Comparison of ENCODE assay signal across 9 mouse cellular contexts in genomic region chr5:115210380-115210779, GRCm38 (mm10). TPM values are rescaled to one million over a fixed set of nuclear protein-coding genes. Genes with fewer than 3 reads are reported as not detected.
DNase-seq lines count a peak whose midpoint lies in the region; ATAC-seq and TF ChIP-seq lines count a peak whose summit lies in the region.
"Had no signal": no experiment of that assay in that cellular context is flagged by ENCODE, and none has a peak within 500 bp of the region (broad histone marks: within the 10 kb centered on the region; RNA-seq: fewer than 3 reads in every experiment).

No protein-coding gene starts in this region.

- H3K4me2 ChIP-seq in hindbrain, embryonic 14.5 days (replicated peaks), result no peak overlapping the region

- WGBS in thymus, adult 2 months, result 10% methylated on average over 1 of the region's 1 CpGs
- 18% methylated on average over 1 of the region's 1 CpGs for WGBS in hindbrain, embryonic 14.5 days

- no peaks in the 10 kb centered on the region for H3K9me3 ChIP-seq in hindbrain, embryonic 14.5 days (ENCODE audit: control insufficient read depth, low read length)

- H3K9ac ChIP-seq in hindbrain, embryonic 14.5 days, result no peak overlapping the region

- no peaks in the 10 kb centered on the region for H3K27me3 ChIP-seq in testis, adult 2 months (ENCODE audit: control insufficient read depth, insufficient read depth, low read length)
- H3K27me3 ChIP-seq in thymus, adult 2 months (ENCODE audit: control insufficient read depth, insufficient read depth, low read length), result peaks cover 2% of the 10 kb centered on the region; the same call in 1 of the 2 replicates
- H3K27me3 ChIP-seq in hindbrain, embryonic 14.5 days (ENCODE audit: control insufficient read depth, insufficient read depth, low read length), result peaks cover 5% of the 10 kb centered on the region; the same call in 1 of the 2 replicates

- no peak overlapping the region for H3K4me3 ChIP-seq in testis, adult 2 months (ENCODE audit: control insufficient read depth, low read depth, low read length)
- H3K4me3 ChIP-seq in thymus, adult 2 months (ENCODE audit: control insufficient read depth, insufficient read depth, low read length), result no peak overlapping the region
- H3K4me3 ChIP-seq in hindbrain, embryonic 14.5 days (replicated peaks; ENCODE audit: low read length), result no peak overlapping the region

- peaks cover 4% of the 10 kb centered on the region for H3K4me1 ChIP-seq in testis, adult 2 months (ENCODE audit: control insufficient read depth, insufficient read depth, low read length)
- H3K4me1 ChIP-seq in thymus, adult 2 months (replicated peaks; ENCODE audit: control insufficient read depth, insufficient read depth, low read length), result no peaks in the 10 kb centered on the region
- 0 out of 2 replicates have a peak, but pooled peaks cover 2% of the 10 kb centered on the region for H3K4me1 ChIP-seq in hindbrain, embryonic 14.5 days (replicated peaks; ENCODE audit: control insufficient read depth, insufficient read depth, low read length)

- H3K27ac ChIP-seq in testis, adult 2 months (ENCODE audit: control insufficient read depth, insufficient read depth, low read depth, low read length), result no peak overlapping the region
- H3K27ac ChIP-seq in thymus, adult 2 months (ENCODE audit: control insufficient read depth, insufficient read depth, low read length), result no peak overlapping the region
- no peak overlapping the region for H3K27ac ChIP-seq in hindbrain, embryonic 14.5 days

- ATAC-seq in erythroid progenitor cell, adult 5-6 weeks (replicated peaks; ENCODE audit: low FRiP score, poor library complexity, severe bottlenecking), result peak; percentile 87
- no peak for ATAC-seq in hindbrain, embryonic 14.5 days (ENCODE audit: low FRiP score)

- no peaks in the 10 kb centered on the region for H3K36me3 ChIP-seq in testis, adult 2 months (ENCODE audit: control insufficient read depth, insufficient read depth, low read length)
- no peaks in the 10 kb centered on the region for H3K36me3 ChIP-seq in thymus, adult 2 months (ENCODE audit: control insufficient read depth, insufficient read depth, low read length)
- no peaks in the 10 kb centered on the region for H3K36me3 ChIP-seq in hindbrain, embryonic 14.5 days (replicated peaks; ENCODE audit: control insufficient read depth, insufficient read depth)

- TF ChIP-seq CTCF in testis, adult 2 months (IDR thresholded peaks at IDR 0.05; ENCODE audit: control insufficient read depth, insufficient read depth, insufficient replicate concordance, low read depth, low read length), result peak; percentile 75; the same call in 1 of the 2 replicates
- peak; percentile 68; the same call in 1 of the 2 replicates for TF ChIP-seq CTCF in thymus, adult 2 months (IDR thresholded peaks at IDR 0.05; ENCODE audit: borderline replicate concordance, control insufficient read depth, extremely low read depth, insufficient read depth, low read length, poor library complexity)

- no peak for TF ChIP-seq POLR2A in testis, adult 2 months (IDR thresholded peaks at IDR 0.05; ENCODE audit: control insufficient read depth, low read depth, low read length)
- TF ChIP-seq POLR2A in thymus, adult 2 months (IDR thresholded peaks at IDR 0.05; ENCODE audit: control insufficient read depth, extremely low read depth, insufficient read depth, low read length, poor library complexity), result no peak

- DNase-seq in gastrocnemius, adult 18-20 months (ENCODE audit: low spot score), result peak; percentile 24
- DNase-seq in gastrocnemius, postnatal 25 days, result no peak
- no peak for DNase-seq in testis, postnatal 10 days (ENCODE audit: low spot score)
- peak; percentile 66 for DNase-seq in thymus, adult 2 months
- DNase-seq in frontal cortex, postnatal 10 days (ENCODE audit: low spot score in 2 of 2), result no peak
- DNase-seq in hindbrain, embryonic 14.5 days (ENCODE audit: low spot score), result no peak

RNA-seq across cellular contexts. Expression of gene Cabp1, which starts 16.2 kb away (rescaled TPM):
- total RNA-seq in gastrocnemius, adult 18-20 months (2021), result 1 to 10 TPM in 1 of 2 experiments, under 1 TPM in 1; 0.50 to 1.2 TPM
- 1 to 10 TPM; 1.6 TPM for total RNA-seq in gastrocnemius, postnatal 25 days (2021)
- 7.2 and 9.1 TPM in 2 replicates for polyA plus RNA-seq in testis, adult 2 months (2012; rRNA removed)
- not detected in 2 replicates for total RNA-seq in erythroid progenitor cell, adult 5-6 weeks (2015; ENCODE audit: low replicate concordance)
- total RNA-seq in erythroid progenitor cell, adult 5-6 weeks (2017; ENCODE audit: low replicate concordance), result not detected in 2 replicates
- 0.50 and 0.58 TPM in 2 replicates for polyA plus RNA-seq in thymus, adult 2 months (2012; rRNA removed)
- polyA plus RNA-seq in hindbrain, embryonic 14.5 days (2014; fragmentation: Nextera tagmentation; extraction: Ambion mirVana), result 17.7 and 22.8 TPM in 2 replicates
- total RNA-seq: common myeloid progenitor, adult 5-6 weeks had no signal

RNA-seq across cellular contexts. Expression of gene Pop5, which starts 25.3 kb away (rescaled TPM):
- 10 to 100 TPM; 34.9 to 39.3 TPM for total RNA-seq in gastrocnemius, adult 18-20 months (2021)
- total RNA-seq in gastrocnemius, postnatal 25 days (2021), result 10 to 100 TPM; 29.2 to 30.7 TPM
- polyA plus RNA-seq in testis, adult 2 months (2012; rRNA removed), result 15.5 and 16.2 TPM in 2 replicates
- total RNA-seq in erythroid progenitor cell, adult 5-6 weeks (2015; ENCODE audit: low replicate concordance), result 45.8 and 70.0 TPM in 2 replicates
- total RNA-seq in erythroid progenitor cell, adult 5-6 weeks (2017; ENCODE audit: low replicate concordance), result 29.8 and 33.7 TPM in 2 replicates
- 166 and 189 TPM in 2 replicates for polyA plus RNA-seq in thymus, adult 2 months (2012; rRNA removed)
- 107 and 114 TPM in 2 replicates for polyA plus RNA-seq in hindbrain, embryonic 14.5 days (2014; fragmentation: Nextera tagmentation; extraction: Ambion mirVana)

RNA-seq across cellular contexts. Expression of gene Mlec, which starts 52.4 kb away (rescaled TPM):
- 100 to 1,000 TPM; 149 to 158 TPM for total RNA-seq in gastrocnemius, adult 18-20 months (2021)
- total RNA-seq in gastrocnemius, postnatal 25 days (2021), result 100 to 1,000 TPM; 156 to 196 TPM
- polyA plus RNA-seq in testis, adult 2 months (2012; rRNA removed), result 85.1 and 115 TPM in 2 replicates
- total RNA-seq in erythroid progenitor cell, adult 5-6 weeks (2015; ENCODE audit: low replicate concordance), result 32.3 and 36.8 TPM in 2 replicates
- total RNA-seq in erythroid progenitor cell, adult 5-6 weeks (2017; ENCODE audit: low replicate concordance), result 23.2 and 25.9 TPM in 2 replicates
- 95.0 and 98.5 TPM in 2 replicates for polyA plus RNA-seq in thymus, adult 2 months (2012; rRNA removed)
- polyA plus RNA-seq in hindbrain, embryonic 14.5 days (2014; fragmentation: Nextera tagmentation; extraction: Ambion mirVana), result 21.0 and 26.4 TPM in 2 replicates

Comparison
In these comparisons a context has a peak if more than half of its experiments do, and no peak if none do; other contexts are left out.
1. DNase-seq: peak in gastrocnemius, adult 18-20 months (single experiment) and thymus, adult 2 months (single experiment); none in gastrocnemius, postnatal 25 days (single experiment), testis, postnatal 10 days (single experiment), frontal cortex, postnatal 10 days (0 of 2) and hindbrain, embryonic 14.5 days (single experiment).